Mouse (Mus musculus) spleen, adult 12 weeks (tissue): Measurements from ENCODE around the gene Sigmar1.
"Not testable (repeated sequence)": the region's sequence is repeated elsewhere in the genome, so short reads cannot be mapped to it uniquely, and the experiment has no call there.

Source experiments
- DNase-seq: peaks from one replicate; pipeline ENCODE4 v3.0.0; 2022; ENCODE audit warnings: low spot score

Sigmar1 gene

DNA sequence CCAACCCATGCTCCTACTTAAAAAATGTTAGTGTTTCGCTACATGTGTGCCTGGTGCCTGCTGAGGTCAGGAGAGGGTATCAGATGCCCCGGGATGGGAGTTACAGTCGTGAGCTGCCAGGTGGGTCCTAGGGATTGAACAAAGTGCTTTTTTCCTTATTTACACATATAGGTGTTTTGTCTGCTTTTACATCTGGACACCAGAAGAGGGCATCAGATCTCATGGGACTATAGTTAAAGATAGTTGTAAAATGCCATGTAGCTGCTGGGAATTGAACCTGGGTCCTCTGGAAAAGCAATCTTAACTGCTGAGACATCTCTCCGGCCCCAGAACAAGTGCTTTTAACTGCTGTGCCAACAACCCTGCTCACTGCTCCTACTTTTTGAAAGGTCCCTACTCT lies 45.7 kb downstream of the Sigmar1 start:
- no peak for DNase-seq

DNA sequence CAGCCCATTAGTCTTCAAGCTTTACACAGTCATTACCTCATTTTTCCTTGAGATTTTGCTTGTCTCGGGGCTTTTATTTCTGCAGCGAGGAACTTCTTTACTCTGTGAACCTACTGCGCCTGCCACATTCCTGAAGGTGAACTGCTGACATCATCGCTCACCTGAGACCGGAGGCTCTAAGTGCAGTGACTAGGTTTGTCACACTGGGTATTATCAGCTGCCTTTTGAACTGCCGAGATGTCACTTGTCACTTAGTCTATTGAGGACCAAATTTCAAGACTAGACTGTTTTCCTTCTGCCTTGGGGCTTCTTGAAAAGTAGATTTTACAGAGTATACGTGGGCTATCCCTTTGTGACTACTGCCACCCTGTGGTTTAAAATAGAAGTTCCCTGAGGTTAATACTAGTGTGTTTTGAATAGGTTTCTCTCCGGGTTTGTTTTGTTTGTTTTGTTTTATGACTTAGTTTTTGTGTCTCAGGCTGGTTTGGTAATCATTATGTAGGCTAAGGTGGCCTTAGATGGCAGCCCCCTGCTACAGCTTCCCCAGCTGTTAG lies 47.7 kb downstream of the Sigmar1 start:
- no peak for DNase-seq

DNA sequence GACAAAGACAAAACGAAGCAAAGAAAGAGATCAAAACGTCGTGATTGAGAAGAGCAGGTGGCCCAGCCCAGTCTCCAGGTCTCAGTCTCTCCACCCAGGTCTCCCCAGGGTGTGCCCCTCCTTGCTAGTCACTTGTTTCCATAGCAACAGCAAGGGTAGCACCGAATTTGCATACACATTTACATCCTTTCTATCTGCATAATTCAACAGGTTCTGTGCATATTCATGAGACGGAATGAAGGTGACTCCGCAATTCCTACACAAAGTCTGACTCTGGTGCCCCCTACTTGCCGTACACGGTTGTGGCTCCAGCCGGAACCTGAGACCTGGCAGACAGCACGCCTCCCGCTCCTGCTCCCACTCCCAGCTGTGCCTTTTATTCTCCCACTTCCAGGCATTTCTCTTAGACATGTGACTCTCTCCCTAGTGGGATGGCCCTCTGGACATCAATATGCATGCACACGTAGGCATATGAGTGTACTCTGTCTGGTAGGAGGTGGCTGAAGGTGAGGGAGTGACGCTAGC lies 48.9 kb downstream of the Sigmar1 start:
- peak; percentile 26 for DNase-seq

DNA sequence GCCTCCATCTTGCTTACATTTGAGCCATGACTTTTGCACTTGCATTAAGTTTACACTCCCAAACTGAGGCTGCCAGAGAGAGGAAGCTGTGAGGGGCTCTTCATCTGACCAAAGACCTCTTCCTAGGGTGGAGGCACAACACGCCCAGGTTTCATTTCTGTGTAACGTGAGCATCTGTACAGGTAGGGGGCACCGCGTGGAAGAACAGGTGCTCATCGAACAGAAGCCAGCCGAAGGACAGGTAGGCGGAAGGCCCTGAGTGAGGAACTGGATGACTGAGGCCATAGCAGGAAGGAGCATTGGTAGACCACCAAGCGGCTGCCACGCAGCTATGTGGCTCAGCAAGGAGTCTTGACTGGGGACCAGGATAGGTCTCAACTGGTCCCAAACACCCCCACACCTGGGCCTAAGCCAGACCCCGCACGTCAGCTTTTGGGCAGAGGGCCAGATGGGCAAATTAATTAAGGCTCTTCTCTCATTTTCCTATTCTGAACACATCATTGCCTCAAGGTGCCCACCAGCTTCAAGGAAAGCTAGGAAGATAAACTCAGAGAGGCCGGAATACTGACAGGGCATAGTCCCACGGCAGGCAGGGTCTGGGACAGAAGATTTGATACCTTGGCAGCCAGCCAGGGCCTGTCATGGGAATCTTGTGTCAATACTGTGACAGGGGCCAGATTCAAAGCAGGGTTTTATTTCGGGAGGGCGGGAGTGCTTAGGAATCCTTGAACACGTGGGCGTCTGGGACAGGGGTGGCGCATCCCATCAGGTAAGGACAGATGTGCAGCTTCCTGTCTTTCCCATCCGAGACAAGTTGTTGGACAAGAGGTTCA lies 49.8 kb downstream of the Sigmar1 start:
- no peak for DNase-seq

DNA sequence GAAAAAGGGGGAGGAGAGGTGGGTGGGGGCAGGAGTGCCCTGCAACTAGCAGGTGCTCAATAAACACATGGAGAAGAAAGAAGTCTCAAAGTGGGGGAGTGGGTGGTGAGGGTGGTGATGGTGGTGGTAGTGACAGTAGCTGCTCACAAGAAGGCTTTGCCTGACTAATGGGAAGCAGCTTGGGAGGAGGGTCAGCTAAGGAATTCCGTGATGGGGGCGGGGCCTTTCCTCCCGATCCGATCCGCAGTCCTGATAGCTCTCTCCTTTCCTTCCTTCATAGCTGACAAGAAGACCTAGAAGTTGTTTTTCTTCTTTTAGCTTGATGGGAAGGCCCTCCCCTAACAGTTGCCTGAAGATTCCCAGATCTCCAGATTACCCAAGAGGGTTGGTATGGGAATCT lies 51.3 kb downstream of the Sigmar1 start:
- no peak for DNase-seq

DNA sequence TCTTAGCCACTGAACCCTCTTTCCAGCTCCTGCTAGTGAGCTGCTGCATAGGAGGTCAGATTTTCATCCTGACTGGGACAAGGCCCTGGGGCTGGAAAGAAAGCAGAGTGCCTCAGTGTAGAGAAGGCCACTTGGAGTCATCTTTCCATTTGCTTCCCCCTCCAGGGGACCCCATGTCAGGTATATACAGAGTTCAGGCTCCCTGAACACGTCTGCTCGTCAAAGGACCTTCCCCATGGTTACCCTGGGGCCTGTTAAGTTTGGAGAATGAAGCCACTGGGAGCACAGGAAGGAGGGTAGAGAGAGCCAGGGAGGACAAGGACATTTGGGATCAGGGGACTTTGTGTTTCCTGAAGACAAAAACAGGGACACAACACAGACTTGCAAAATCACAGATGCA lies 53.7 kb downstream of the Sigmar1 start:
- not testable (repeated sequence) for DNase-seq

DNA sequence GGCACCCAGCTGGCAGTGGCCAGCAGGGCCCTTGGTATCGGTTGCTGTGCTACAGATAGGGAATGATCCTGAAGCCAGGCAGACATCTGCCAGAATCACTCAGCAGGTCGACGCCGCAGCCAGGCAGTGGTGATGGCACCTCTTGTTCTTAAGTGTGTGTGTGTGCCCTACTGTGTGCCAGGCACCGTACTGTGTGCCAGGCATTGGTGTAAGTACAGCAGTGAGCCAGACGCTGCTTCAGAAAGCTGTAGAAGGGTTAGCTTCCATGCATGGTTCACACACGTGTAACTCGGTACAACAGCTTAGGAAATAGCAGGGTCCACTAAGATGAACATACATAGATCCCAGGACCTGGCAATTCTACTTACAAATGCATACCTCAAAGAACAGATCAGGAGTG lies 55.7 kb downstream of the Sigmar1 start:
- DNase-seq: not testable (repeated sequence)

DNA sequence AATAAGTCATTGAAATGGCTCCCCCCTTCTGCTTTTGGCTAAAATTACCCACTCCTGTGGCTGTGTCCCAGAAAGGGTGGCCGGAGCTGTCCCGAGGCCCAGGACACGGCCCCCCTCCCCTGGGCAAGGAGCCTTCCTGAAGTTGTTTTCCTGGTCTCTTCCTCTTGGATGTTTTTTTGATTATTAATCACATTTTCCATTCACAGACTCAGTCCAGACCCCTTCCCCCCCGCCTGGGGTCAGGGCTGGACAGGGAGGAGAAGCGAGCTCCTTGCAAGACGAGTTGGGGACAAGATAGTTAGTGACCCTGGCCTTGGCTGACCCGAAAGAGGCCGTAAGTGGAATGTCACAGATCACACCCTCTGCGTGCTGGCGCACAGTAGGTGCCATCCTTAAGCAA lies 56.2 kb downstream of the Sigmar1 start, which contains the start of gene Il11ra1:
Il11ra1 (plus strand) TSS at position 207 of the 400 bp plus-strand sequence.
- not testable (repeated sequence) for DNase-seq

DNA sequence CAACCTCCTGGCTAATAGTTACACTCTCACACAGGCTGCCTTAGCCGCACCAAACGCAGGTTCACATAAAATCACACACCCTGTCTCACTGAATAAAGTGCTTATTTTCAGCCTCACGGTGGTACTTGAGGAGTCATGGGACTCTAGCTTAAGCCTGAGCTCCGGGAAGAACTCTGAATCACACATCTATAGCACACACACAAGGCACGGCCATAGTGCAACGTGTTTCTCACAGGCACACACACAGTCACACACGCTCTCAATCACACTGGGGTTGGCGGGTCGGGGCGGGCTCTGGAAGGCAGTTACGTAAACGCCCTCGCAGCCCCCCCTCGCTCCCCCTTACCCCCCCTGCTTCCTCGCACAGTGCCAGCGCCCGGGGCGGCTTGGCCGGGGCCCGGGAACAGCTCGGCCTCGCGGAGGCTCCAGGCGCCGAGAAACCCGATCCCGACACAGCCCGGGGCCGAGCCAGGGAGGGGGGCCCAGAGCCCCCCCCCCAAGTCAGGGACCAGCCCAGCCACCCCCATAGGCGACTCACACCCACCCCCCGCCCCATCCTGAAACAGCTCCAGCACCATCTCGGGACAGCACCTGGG lies 57.4 kb downstream of the Sigmar1 start:
- DNase-seq: not testable (repeated sequence)

DNA sequence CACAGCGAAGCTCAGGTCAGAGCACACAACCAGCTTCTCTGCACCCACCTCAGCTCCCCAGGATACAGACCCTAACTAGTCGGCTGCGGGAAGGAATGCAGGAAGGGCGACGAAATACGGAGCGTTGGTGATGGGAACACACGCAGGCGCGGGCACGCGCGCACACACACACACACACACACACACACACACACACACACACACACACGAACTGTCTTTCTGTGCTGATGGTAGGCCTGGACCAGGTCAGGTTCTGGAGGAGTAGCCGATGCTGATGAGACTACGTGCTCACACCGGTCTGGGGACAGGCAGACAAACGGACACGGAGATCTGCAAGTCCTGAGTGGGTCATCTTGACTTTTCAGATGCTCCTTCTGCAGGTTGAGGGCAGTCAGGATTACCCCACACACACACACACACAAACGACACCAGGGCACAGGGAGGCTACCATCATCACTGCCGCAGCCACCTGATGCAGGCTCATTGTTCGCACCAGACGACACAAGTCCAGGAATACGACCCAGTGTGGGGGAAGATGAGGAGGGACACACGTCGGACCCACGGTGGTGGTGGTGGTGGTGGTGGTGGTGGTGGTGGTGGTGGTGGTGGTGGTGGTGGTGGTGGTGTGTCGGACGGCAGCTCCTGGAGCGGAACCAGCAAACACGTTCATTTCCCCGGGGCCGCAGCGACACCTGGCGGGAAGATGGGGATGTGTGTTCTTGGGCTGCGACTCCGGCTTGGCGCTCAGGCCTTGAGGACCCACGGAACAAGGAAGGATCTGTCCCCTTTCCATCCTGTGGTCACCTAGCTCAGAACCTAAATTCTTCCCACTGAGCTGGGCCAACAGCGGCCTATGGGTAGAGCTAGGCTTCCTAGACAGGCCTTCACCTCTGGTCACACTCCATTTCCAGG lies 58.8 kb downstream of the Sigmar1 start, which contains the start of gene Cntfr:
Cntfr (minus strand) TSS at position 160 of the 912 bp plus-strand sequence.
- peak; percentile 48 for DNase-seq

DNA sequence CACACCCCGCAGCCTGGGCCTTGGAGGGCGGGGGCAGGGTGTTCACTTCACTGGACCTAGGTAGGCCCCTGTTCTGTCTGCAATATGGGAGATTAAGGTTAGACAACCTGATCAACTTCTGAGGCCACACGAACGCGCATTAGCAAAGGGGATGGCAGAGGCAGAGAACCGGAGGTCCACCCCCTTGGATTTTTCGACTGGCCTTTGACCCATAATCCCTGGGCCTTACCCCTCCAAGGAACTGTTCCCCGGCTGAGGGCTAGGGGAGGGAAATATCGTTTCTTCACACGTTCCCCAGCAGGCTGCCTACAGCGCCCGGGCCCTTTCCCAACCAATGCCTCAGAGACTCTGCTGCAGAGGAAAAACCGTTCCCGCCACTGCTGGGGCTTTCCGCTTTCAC lies 59.5 kb downstream of the Sigmar1 start:
- not testable (repeated sequence) for DNase-seq

DNA sequence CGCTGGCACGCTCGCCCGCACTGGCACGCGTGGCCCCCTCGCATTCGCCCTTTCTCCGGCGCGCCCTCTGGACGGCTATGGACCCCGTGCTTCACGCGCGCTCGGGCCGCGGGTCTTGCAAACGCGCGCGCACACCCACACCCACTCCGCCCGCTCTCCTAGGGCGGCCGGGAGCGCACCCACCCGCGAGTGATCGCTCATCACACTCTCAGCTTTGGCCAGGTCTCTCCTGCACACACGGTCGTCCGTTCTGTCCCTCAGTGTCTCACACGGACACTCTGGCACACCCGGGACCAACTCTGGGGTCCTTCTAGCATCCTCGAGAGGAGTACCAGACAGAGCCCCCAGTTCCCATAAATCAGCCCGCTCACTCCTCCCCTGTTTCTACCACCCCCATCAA lies 60.2 kb downstream of the Sigmar1 start:
- DNase-seq: not testable (repeated sequence)

DNA sequence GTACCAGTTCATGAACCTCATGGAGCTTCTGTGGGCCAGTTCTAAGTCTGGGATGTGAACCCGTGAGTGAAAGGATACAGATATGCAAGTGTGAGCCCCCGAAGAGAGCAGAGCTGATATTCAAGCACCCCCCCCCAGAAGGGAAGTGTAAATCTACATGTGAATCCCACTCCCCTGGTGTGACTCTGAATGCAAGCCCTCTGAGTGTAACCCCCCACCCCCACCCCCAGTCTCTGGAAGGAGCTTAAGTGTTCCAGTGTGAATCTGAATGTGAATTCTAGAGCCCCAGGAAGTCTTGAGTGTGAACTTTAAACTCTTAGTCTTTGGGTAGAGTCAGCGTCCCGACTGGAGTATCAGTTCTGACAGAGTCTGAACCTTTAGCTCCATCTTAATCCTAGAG lies 62.4 kb downstream of the Sigmar1 start:
- DNase-seq: not testable (repeated sequence)

DNA sequence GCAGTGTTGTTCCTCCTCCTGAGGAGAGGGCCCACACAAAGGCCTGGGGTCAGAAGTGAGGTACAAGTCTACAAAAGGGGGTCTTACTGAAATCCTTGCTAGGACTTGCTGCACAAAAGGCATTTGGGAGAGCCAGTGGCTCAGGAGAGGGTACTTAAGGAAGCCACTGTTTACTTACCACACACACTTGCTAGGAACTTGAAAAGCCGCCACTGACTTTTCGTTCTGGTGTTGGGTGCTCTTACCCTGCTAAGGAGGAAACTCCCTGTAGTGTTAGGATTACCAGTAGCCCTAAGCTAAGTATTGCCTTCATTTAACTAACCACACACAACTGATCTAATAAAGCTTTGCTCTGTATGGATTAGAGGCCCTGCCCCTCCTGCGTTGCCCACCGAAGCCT lies 65.9 kb downstream of the Sigmar1 start:
- DNase-seq: not testable (repeated sequence)

DNA sequence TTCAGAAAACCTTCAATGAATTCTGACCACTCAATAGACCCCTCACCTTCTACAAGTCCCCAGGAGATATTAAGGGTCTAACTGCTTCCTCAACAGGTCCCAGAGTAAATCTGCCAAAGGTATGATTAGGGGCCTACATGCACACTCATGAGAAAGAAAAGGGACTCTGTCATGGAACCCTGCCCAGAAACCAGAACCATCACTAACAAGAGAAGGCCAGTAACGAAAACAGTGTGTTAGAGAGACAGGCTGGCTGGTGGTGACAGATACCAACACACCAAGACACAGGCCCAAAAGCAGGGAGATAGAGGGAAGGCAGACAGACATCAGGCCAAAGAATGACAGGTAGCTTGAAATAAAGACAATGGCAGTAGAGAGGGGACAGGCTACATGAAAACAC lies 67.4 kb downstream of the Sigmar1 start:
- not testable (repeated sequence) for DNase-seq
